Mouse (Mus musculus): ENCODE results near the gene Ccnd2.

GRCm38 (mm10) chr6:127196985-127197384, 45.0 kb upstream of the Ccnd2 start:
- TF ChIP-seq GABPA (IDR thresholded peaks at IDR 0.05; ENCODE audit: insufficient replicate concordance, low read depth, low read length) (no peak), MAX (IDR thresholded peaks at IDR 0.05; ENCODE audit: low read length) (no peak), CHD2 (IDR thresholded peaks at IDR 0.05; ENCODE audit: low read length) (no peak), CTCF (conservative IDR thresholded peaks at IDR 0.05 in 1 of 2, IDR thresholded peaks at IDR 0.05 in 1 of 2; ENCODE audit: low read depth in 2 of 2, low read length in 2 of 2) (no peak), POLR2AphosphoS2 (IDR thresholded peaks at IDR 0.05; ENCODE audit: low read depth, low read length) (no peak), POLR2A (IDR thresholded peaks at IDR 0.05; ENCODE audit: low read depth, low read length) (no peak), MAZ (IDR thresholded peaks at IDR 0.05; ENCODE audit: low read depth, low read length) (no peak), ETS1 (conservative IDR thresholded peaks at IDR 0.05; ENCODE audit: low read depth, low read length) (no peak), SIN3A (IDR thresholded peaks at IDR 0.05; ENCODE audit: low read length) (no peak), JUN (IDR thresholded peaks at IDR 0.05; ENCODE audit: insufficient read depth, low read depth, low read length) (no peak), MEF2A (IDR thresholded peaks at IDR 0.05; ENCODE audit: borderline replicate concordance, low read depth, low read length) (no peak), ZNF384 (IDR thresholded peaks at IDR 0.05; ENCODE audit: low read depth, low read length) (no peak)

Data from CH12.LX (cell line).